Mouse (Mus musculus) T-helper 17 cell (primary cell): Measurements from ENCODE around the gene Cep41.

Experiments used
- in situ Hi-C, 2 experiments: fragments of 300-600 bp; cut with MboI, MseI; formaldehyde crosslinking; loops; 1 replicate in 1 of 2; 2 replicates in 1 of 2; pipeline ENCODE4 v1.15.1; 2025; ENCODE audit warnings: high pct_unique_total_duplicates in 2 of 2

Gene Cep41

DNA sequence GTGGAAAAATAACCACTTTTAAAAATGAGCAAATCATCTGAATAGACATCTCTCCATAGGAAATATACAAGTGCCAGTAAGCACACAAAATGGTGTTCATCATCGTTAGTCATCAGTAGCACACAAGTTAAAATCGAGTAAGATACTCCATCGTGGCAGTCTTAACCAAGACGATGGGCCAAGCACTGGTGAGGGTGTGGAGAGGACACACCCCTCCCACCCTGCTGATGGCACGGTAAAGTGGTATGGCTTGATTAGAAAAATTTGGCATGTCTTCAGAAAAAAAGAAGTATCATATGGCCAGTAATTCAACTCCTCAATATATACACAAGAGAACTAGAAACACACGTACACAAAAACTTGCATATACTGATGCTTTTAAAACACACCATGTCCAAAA lies 17.0 kb downstream of the Cep41 start:
- in situ Hi-C loops = no loop called here

DNA sequence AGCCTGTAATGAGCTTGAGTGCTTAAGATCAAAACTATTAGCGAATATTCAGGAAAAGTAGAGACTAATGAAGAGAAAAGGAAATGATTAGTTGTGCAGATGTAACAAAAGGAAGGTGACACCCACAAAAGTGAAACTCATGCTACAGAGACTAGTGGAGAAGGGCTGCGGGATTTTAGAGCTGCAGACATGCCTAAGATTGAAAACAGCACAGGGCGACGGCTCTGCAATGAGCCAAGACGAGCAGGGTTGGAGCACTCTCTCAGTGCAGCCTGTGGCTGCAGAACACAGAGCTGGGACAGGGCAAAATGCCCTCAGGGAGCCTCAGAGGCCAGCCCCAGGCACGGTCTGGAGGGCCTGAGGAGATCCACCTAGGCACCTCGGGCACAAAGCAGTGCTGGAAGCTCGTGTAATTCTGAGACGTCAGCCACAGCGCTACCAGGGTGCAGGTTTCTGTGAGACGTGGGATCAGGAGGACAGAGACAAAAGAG lies 18.2 kb downstream of the Cep41 start:
- in situ Hi-C loops = no loop called here

DNA sequence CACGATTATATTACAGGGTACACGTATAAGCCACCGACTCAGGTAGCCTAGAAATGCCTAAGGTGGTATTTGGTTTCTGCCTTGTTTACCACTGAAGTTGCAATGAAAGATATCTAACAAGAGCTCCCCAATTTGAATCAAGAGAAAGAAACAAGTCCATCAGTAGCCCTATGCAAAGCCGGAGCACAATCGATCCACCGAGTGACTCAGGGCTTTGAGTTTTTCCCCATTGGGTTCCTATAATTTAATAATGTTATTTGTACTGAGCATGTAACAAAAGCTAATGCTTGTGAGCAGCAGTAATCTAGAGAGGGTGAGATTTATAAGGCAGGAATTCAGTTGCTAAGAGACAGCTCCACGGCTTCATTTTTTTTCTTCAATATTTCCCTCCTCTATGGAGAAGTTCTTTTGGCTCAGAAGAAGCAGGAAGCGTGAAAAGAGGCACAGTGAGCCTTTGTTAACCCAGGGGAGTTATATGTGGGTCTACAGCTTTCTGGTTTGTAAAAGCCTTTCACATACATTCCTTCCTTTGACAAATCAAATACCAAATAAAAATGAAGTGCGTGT lies 18.8 kb downstream of the Cep41 start:
- in situ Hi-C loops = no loop called here

DNA sequence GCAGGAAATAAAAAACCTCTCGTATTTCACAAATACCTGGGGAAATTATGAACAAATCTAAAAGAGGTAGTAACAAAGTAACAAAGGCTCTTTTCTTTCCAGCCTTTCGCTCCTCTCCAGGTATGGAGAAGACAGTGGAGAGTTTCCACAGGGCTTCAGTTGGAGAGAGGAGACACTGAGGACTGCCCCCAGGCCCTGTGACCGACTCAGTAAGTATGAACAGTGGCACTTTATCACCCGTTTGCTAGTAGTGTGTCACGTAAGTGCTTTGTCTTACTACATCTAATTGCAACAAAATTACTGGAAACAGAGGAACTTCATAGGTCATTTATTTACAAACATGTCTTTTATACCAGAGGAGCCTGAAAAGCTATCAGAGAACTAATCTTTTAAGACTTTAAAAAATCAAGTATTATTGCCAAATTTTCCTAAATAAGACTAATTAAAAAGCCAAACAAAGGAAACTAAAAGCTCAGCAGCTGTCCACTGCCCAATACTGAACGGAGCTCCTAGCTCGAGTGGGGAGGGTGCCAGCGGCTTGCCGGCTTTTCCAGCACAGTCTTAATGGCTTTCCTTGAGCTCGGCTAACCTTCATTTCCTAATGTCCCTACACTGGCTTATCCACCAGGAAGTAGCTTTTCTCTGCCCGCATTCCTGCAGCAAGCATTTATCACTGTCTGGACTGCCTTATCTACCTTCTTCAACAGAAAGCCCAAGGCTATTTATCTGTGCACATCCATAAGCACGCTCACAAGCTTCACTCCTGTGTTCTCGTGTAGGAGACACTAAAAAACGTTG lies 19.6 kb downstream of the Cep41 start:
- in situ Hi-C loops = no loop called here

DNA sequence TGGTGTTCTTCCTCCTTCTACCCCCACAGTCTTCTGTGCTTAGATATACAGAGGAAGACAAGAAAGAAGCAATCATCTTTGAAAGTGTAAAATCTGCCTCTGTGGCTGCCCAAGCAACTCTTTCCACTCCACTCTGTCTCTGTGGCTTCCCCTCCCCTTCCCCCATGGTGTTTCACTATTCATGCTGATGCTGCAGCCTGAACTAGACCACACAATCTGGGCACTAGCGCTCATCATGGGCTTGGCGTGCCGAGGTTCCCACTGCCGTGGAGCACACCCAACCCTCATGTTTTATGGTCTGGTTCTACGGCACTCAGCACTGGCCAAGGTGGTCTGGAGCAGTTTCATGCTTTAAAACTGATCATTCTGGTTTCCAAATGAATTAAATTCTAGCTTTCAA lies 21.9 kb downstream of the Cep41 start:
- in situ Hi-C loops = no loop called here

DNA sequence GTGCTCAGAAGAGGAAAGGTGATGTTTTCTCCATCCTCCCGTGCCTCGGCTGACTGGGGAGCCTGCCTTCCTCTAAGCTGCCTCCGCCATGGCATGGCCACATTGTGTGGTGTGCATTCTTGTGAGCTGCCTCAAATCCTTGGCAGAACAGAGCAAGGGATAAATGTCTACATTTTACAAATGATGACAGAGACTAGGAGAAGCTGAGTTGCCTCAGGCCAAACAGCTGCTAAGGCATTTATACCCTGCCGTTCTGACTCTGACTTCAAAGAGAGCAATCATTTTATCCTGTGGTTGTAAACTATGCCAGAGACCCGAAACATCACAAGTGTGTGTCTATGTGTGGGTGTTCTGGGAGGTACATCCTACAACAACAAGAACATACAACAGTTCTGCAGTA lies 26.0 kb downstream of the Cep41 start:
- in situ Hi-C loops = no loop called here

DNA sequence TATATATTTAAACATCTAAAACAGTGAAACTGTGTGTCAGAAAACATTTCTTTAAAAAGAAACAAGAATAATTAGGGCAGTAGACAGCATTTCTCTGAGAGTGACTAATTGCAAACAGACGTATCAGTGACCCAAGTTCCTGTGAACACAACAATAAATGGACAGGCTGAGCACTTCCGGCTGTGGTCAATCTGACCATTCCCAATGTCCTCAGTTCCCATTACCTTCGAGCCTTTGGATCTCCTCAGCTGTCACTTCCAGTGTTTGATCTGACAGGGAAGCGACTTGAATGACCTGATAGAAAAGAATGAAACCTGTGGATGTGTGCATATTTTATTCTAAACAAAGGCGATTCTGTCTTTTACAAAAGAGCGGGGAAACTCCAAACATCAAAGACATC lies 27.5 kb downstream of the Cep41 start:
- in situ Hi-C loops = no loop called here

DNA sequence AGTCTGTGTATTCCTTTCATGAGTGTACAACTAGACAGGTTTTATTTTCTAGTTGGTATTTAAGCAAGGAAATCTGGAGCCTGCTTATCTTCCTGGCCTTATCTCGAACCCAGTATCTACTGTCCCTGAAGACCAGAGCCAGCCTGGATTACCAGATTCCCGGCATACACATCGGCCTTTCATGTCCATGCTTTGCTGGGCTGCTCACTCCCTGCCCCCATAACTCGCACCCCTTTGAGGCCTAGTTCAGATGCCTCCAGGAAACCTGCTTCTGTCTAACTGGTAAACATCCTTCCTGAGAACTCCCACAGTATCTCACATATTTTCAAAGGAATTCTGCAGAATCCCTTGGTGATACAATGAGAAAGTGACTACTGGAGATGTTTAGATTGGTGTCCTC lies 28.3 kb downstream of the Cep41 start:
- in situ Hi-C loops = no loop called here

DNA sequence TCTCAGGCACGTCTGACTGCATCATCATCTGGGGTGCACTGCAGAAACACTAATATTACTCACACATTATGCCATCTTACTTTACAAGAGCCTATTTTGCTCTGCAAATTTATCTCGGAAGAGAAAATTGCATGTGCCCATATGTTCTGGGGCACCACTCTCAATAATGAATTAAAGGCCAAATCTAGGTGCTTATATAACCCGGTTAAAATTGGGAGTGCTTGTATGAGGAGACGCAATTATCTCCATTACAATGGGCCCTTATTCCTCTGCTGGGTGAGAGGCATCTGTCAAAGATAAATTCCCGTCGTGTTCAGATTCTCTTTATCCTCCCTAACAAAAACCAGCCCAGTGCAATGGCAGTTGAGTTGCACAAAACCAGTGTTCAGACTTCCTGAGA lies 28.8 kb downstream of the Cep41 start:
- in situ Hi-C loops = no loop called here

DNA sequence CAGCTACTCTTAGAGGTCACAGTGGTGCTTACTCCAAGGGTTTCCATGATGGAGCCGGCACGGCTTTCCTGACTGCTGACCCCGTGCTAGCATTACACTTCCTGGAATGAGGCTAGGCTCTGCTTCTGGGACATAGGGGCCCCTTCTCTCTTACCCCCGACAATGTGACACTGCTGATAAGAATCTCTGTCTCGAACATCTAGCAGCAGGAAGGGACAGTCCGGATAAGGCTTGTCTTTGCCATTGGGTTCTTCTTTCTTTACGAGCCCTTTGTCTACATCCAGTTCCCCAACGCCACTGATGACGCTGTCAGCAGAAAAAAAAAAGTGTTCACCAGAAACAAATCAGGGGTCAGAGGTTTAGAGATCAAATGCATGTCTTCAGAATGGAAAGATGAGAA lies 34.9 kb downstream of the Cep41 start:
- in situ Hi-C loops = loop anchor here in 1 of 2 experiments (5.0 kb wide), 1 partner anchor 144 kb away; no protein-coding TSS in a partner anchor

DNA sequence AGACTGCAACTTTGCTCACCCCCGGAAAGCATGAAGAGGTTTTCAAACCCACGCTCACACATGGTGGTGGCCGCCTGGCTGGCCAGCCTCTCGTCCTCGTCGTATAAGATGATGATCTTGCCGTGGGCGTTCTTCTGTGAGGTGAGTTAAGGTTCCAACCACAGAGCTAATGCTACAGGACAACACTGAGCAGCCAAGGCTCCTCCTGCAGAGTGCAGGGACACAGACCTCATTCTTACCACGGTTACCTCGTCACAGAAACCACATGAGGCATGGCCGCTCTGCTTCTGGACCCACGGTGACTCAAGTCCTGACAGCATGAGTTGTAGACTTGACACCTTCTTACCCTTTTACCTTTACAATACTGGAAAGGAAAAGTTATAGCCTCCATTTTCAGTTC lies 36.3 kb downstream of the Cep41 start:
- in situ Hi-C loops = loop anchor here in 1 of 2 experiments (5.0 kb wide), 1 partner anchor 145 kb away; no protein-coding TSS in a partner anchor

DNA sequence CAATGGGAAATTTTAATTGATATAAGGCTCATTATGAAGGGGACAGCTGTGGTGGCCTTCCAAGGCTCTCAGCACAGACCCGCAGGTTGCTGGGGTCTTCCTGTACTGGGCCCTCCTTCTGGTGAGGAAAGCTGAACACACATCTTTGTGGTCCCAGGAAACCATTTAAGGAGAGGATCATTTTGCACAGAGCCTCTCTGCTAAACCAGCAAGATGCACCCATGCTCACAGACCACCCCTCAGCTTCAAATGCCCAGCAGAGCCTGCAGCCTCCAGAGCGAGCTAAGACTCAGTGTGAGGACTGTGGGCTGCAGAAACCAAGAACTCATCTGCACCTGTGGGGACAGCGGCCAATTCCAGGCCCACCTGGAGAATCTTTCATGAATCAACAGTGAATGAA lies 38.6 kb downstream of the Cep41 start:
- in situ Hi-C loops = loop anchor here in 1 of 2 experiments (5.0 kb wide), 1 partner anchor 147 kb away; no protein-coding TSS in a partner anchor

DNA sequence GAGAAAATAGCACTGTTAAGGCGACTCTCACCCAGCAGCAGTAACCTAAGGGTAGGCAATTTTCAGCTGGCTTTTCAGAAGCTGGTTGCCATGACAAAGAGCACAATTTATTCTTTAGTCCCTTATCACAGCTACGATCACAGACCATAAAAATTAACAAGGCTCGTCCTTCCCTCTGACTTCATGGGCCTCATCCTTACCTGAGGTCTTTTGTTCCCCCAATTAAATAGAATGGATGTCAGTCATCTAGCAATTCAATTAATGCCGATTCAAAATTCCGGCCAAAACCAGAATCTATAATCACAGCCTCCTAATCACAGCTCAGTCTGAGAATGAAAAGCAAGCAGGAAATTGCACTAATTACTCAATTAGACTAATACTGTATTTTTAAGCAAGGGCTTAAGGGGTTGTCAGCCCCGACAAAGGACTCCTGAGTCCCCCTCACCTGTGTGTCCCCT lies 39.1 kb downstream of the Cep41 start:
- in situ Hi-C loops = no loop called here

DNA sequence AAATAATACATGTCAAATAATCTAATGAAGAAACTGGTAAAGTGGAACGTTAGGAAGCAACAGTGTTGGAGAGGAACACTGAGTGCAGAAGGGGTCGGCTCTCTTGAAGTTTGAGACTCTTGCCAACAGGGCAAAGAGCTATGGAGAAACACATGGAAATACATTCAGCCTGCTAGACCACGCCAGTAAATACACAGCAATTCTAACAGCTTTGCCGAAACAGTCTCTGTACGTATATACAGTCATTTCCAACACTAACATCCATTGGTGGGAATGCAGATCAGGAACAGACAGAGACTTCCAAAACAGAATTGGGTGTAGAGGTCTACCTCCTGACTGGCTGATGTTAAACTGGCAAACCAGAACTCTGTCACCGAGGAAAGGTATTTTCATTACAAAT lies 40.0 kb downstream of the Cep41 start:
- in situ Hi-C loops = no loop called here

DNA sequence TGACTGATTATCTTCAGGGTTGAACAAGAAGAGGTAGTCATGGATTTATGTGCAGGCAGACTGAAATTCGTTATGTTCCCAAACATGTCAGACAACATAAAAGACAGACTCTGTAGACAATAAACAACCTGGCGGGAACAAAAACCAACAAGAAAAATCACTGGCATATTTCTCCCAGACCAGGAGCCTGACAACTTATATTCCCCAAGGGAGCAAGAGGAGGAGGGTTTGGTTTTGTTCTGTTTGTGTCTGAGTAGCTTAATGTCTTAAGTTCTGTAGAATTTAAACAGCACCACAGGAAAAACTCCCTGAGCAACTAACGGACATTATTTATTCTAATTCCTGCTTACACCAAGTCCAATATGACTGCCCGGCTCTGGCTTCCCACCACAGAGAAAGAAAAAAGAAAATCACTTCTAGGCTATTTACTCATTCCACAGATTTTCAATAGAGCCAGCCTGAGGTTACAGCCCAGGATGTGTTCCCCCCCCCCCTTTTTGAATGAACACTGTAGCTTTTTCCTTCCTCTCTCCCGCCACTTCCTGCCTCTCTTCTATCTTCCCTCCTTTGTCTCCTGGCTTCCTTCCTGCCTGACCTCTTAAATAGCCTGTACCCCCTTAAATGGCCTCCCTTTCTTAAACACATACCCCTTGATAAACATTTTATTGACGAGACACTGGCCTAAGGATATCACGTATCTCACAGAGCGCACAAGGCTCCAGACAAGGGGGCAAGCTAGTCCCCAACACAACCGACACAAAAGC lies 40.9 kb downstream of the Cep41 start:
- in situ Hi-C loops = no loop called here

DNA sequence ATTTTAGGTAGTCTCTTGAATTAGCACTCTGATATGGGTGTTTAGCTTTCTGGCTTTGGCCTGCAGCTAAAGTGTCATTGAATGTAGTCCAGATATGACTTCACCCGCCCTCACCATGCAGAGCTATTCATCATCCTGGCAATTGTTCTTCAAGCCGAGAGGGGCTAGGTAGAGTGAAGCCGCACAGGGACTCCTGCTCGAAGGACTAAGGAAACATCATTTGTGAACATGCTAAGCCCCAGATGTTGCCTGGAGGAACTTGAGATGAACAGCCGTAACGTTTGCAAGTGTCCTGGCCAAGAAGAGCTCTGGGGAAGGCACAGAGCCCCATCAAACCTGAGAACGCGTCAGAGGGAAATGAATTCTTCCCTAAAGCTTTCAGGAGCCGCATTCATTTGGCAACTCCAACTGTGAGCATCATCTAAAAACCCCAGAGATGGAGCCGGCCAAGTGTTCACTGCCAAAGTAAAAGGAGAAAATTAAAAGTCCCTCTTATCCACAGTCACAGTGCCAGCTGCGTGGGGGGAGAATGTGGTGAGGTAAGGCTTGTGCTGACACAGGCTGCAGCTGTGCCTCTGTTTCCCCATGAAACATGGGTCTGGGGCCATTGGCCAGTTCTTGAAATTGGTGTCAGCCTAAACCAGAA lies 43.8 kb downstream of the Cep41 start:
- in situ Hi-C loops = no loop called here

DNA sequence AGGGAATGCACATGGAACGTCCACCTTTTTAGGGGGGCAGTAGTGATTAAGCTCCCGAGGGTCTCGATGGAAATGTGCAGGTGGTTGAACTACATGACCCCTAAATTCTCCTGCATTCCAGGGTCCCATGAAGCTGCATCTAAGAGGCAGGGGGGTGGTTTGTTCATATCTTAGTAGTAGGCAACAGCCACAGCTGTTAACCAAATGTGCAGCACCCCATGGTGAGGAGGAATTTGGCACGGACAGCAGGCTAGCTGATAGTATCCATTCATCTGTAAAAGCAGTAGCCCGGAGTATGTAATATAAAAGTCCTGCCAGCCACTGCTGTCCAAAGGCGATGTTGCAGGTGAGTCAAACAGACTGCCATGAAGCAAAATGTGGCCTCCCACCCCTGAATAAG lies 48.2 kb downstream of the Cep41 start:
- in situ Hi-C loops = no loop called here

DNA sequence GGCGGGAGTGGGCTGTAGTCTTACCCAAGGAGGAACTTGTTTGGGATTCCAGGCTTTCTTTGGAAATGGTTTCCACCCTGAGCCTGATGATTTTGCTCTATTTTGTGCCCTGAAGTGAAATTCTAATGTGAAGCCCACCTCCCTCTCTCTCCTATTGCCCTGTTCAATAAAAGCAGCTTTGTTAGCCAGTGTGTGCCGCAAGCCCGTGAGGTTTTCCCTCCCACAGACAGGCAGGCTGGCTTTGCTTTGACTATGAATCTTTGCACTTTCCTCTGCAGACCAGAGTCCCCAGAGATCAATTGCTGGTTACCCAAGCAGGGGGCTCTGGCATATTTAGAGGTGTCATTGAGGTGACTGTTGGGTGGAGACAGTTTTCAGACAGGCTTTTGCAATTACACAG lies 49.1 kb downstream of the Cep41 start:
- in situ Hi-C loops = no loop called here

DNA sequence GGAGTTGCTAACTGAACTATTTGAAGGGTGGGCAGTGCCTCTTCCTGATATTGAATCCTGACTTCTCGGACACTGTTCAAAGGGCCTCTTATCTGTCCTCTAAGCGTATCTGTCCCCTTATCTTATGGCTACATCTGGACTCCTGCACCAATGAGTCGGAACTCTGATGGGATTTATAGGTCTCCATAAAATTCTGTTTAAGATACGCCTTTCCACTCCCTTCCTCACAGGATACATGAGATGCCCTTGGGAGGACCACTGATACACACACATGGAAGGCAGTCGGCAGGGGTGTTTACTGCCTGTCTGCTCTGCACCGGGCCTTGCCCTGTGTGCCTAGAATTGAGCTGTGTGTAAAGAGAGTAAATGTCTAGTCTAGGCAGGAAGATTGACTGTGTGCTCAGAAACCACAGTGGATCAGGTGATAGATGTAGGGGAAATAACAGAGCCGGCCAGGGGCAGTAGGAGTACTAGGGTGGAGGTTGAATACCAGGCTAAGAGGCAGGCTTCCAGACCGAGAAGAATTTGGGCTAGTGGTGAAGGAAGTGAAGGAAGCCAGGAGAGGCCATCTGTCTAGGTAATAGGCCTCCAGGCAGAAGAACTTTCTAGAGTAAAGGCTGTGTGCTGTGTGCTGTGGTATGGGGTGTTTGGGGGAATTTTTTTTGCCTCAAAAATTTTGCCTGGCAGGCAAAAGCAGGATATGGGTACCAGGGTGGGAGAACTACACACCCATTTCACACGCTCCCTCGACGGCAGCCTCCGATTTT lies 49.7 kb downstream of the Cep41 start:
- in situ Hi-C loops = no loop called here

DNA sequence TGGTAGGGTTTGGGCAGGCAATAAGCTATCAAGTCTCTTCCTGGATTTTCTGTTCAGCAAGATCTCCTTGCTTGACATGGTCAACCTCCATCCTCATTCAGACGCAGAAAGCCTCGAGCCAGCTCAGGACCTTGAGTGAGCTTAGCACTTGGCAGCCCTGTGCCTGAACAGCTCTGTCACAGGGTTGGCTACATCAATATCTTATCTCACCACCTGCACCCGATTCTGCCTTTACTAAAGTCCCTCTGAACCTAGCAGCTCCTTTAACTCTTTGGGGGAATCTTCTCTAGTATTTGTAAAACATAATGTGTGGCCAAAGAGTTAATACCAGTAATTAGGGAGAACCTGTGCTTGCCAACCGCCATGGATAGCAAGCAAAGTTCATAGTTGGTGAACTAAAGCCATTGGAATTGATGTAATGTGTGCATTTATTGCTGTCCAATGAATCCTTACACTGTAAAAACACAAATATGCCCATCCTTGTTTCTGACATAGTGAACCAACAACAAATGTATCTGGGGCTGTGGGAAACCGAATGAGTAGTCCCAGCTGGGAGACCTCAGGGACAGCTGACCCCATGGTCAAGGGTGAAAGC lies 54.8 kb downstream of the Cep41 start, which contains the start of gene Cpa1:
Gene Cpa1 (plus strand): TSS at position 545 of the 595 bp plus-strand sequence.
- in situ Hi-C loops = no loop called here
